Comparison of ENCODE assay signal across 8 mouse cellular contexts in genomic region chr5:135934481-135935175, GRCm38 (mm10). TPM values are rescaled to one million over a fixed set of nuclear protein-coding genes. Genes with fewer than 3 reads are reported as not detected.
DNase-seq lines count a peak whose midpoint lies in the region; ATAC-seq and TF ChIP-seq lines count a peak whose summit lies in the region.

Gene Ywhag (minus strand): TSS chr5:135934616.

- H3K9ac ChIP-seq in lung, postnatal 0 days (replicated peaks; ENCODE audit: low read depth), result peak within 1 kb of the TSS; percentile 66

- H3K27me3 ChIP-seq in hindbrain, embryonic 10.5 days (ENCODE audit: insufficient read depth, poor library complexity, severe bottlenecking), result no peaks in the 10 kb centered on the region
- H3K27me3 ChIP-seq in lung, postnatal 0 days (replicated peaks; ENCODE audit: insufficient read depth, low read length), result no peaks in the 10 kb centered on the region

- H3K27ac ChIP-seq in hindbrain, embryonic 10.5 days, result peak within 1 kb of the TSS; percentile 98
- H3K27ac ChIP-seq in lung, postnatal 0 days (ENCODE audit: low read length), result peak within 1 kb of the TSS; percentile 96

- H3K4me3 ChIP-seq in hindbrain, embryonic 10.5 days, result peak within 1 kb of the TSS; percentile 94
- H3K4me3 ChIP-seq in lung, postnatal 0 days (ENCODE audit: low read depth, low read length), result peak within 1 kb of the TSS; percentile 93

- no peaks in the 10 kb centered on the region for H3K9me3 ChIP-seq in hindbrain, embryonic 10.5 days
- H3K9me3 ChIP-seq in lung, postnatal 0 days (ENCODE audit: low read length), result no peaks in the 10 kb centered on the region

- peaks cover 23% of the 10 kb centered on the region for H3K4me1 ChIP-seq in hindbrain, embryonic 10.5 days (replicated peaks)
- peaks cover 4% of the 10 kb centered on the region; the same call in 1 of the 2 replicates for H3K4me1 ChIP-seq in lung, postnatal 0 days (ENCODE audit: insufficient read depth, low read depth, low read length)

- TF ChIP-seq CTCF in lung, postnatal 0 days (IDR thresholded peaks at IDR 0.05), result peak; percentile 86

- under 1% methylated on average over 48 of the region's 48 CpGs for WGBS in hindbrain, embryonic 10.5 days
- WGBS in lung, postnatal 0 days, result 0% methylated on average over 40 of the region's 48 CpGs

- DNase-seq in MN1 (ENCODE audit: low spot score), result peak; percentile 100
- peak; percentile 97 for DNase-seq in cerebellum, adult 9-10 months
- peak; percentile 96 for DNase-seq in hindbrain, embryonic 10.5 days (ENCODE audit: low spot score)
- DNase-seq in layer of hippocampus, adult 9-11 months, result peak; percentile 98
- DNase-seq in lung, postnatal 0 days (ENCODE audit: low spot score), result peak; percentile 99
- peak; percentile 99 for DNase-seq in ovary, postnatal 14 days (ENCODE audit: low spot score)
- peak; percentile 99 for DNase-seq in thymus, postnatal 14 days

- peak within 1 kb of the TSS; percentile 77 for H3K4me2 ChIP-seq in lung, postnatal 0 days (replicated peaks; ENCODE audit: low read depth, low read length)

- peaks cover 29% of the 10 kb centered on the region for H3K36me3 ChIP-seq in hindbrain, embryonic 10.5 days
- H3K36me3 ChIP-seq in lung, postnatal 0 days (ENCODE audit: insufficient read depth, low read length), result peaks cover 14% of the 10 kb centered on the region; the same call in 1 of the 2 replicates

- peak; percentile 64 for TF ChIP-seq EP300 in lung, postnatal 0 days (IDR thresholded peaks at IDR 0.05)

- ATAC-seq in frontal cortex, adult (ENCODE audit: low TSS enrichment), result peak; percentile 88
- peak; percentile 97 for ATAC-seq in lung, postnatal 0 days

RNA-seq across cellular contexts. Expression of gene Ywhag, which starts in this region (rescaled TPM):
- polyA plus RNA-seq in hindbrain, embryonic 10.5 days (2016; fragmentation: Nextera tagmentation; extraction: Ambion mirVana), result 274 and 348 TPM in 2 replicates
- polyA plus RNA-seq in lung, postnatal 0 days (2015; fragmentation: Nextera tagmentation; extraction: Ambion mirVana), result 75.5 and 87.5 TPM in 2 replicates

Comparison
In these comparisons a context has a peak if more than half of its experiments do, and no peak if none do; other contexts are left out.
1. Peak in every context shown above with its lines: DNase-seq, ATAC-seq, H3K4me3 ChIP-seq and H3K27ac ChIP-seq.